8 mouse cellular contexts compared by ENCODE assay signal in genomic region chr11:21239763-21240509, GRCm38 (mm10). TPM values are rescaled to one million over a fixed set of nuclear protein-coding genes. Genes with fewer than 3 reads are reported as not detected.
A peak's percentile ranks its signal among the peaks of the same experiment; 100 is the strongest.
DNase-seq lines count a peak whose midpoint lies in the region; ATAC-seq and TF ChIP-seq lines count a peak whose summit lies in the region.

No protein-coding gene starts in this region.

- no peak for ATAC-seq in kidney, embryonic 16.5 days (ENCODE audit: low FRiP score, low TSS enrichment)
- ATAC-seq in hindbrain, embryonic 15.5 days (ENCODE audit: low FRiP score, low read depth), result no peak
- ATAC-seq in midbrain, postnatal 0 days (ENCODE audit: low FRiP score), result no peak
- no peak for ATAC-seq in frontal cortex, adult (ENCODE audit: low TSS enrichment)

- H3K4me3 ChIP-seq in kidney, embryonic 16.5 days (ENCODE audit: low read length), result peak overlapping the region; percentile 76
- peak overlapping the region; percentile 97 for H3K4me3 ChIP-seq in hindbrain, embryonic 15.5 days
- H3K4me3 ChIP-seq in midbrain, postnatal 0 days (ENCODE audit: low read depth, low read length), result peak overlapping the region; percentile 92

- TF ChIP-seq CTCF in midbrain, postnatal 0 days (IDR thresholded peaks at IDR 0.05), result no peak

- H3K4me2 ChIP-seq in kidney, embryonic 16.5 days (replicated peaks; ENCODE audit: low read depth, low read length), result peak overlapping the region; percentile 62
- peak overlapping the region; percentile 54 for H3K4me2 ChIP-seq in hindbrain, embryonic 15.5 days
- peak overlapping the region; percentile 70 for H3K4me2 ChIP-seq in midbrain, postnatal 0 days (ENCODE audit: low read depth, low read length, poor library complexity, severe bottlenecking)

- peak overlapping the region; percentile 100 for H3K9ac ChIP-seq in kidney, embryonic 16.5 days (replicated peaks; ENCODE audit: low read length)
- peak overlapping the region; percentile 90 for H3K9ac ChIP-seq in hindbrain, embryonic 15.5 days
- H3K9ac ChIP-seq in midbrain, postnatal 0 days (replicated peaks; ENCODE audit: low read length, poor library complexity, severe bottlenecking), result peak overlapping the region; percentile 99

- DNase-seq in kidney, postnatal 4 days, result no peak
- peak; percentile 40 for DNase-seq in c-Kit-negative CD71-positive TER-119-positive erythroid progenitor cells, embryonic 14.5 days (ENCODE audit: low read depth, low spot score)
- DNase-seq in midbrain, postnatal 0 days (ENCODE audit: low spot score), result no peak
- DNase-seq in left cerebral cortex, postnatal 25 days (ENCODE audit: low spot score in 2 of 2), result no peak
- no peak for DNase-seq in adrenal gland, postnatal 25 days

- intact Hi-C loops in left cerebral cortex, postnatal 25 days (cut with DNase I), result loop anchor here (5.0 kb wide), 1 partner anchor 148 kb away; the partner anchor contains the start of gene Peli1

- no peaks in the 10 kb centered on the region for H3K36me3 ChIP-seq in kidney, embryonic 16.5 days (ENCODE audit: insufficient read depth, low read length)
- no peaks in the 10 kb centered on the region for H3K36me3 ChIP-seq in hindbrain, embryonic 15.5 days
- no peaks in the 10 kb centered on the region for H3K36me3 ChIP-seq in midbrain, postnatal 0 days (ENCODE audit: insufficient read depth, low read length)

- no peaks in the 10 kb centered on the region for H3K9me3 ChIP-seq in kidney, embryonic 16.5 days (ENCODE audit: low read length)
- no peaks in the 10 kb centered on the region for H3K9me3 ChIP-seq in hindbrain, embryonic 15.5 days
- no peaks in the 10 kb centered on the region for H3K9me3 ChIP-seq in midbrain, postnatal 0 days (ENCODE audit: low read length)

- H3K4me1 ChIP-seq in kidney, embryonic 16.5 days (ENCODE audit: insufficient read depth, low read length), result peaks cover 10% of the 10 kb centered on the region
- peaks cover 18% of the 10 kb centered on the region for H3K4me1 ChIP-seq in hindbrain, embryonic 15.5 days (replicated peaks)
- no peaks in the 10 kb centered on the region for H3K4me1 ChIP-seq in midbrain, postnatal 0 days (ENCODE audit: insufficient read depth, low read length)

- H3K27me3 ChIP-seq in kidney, embryonic 16.5 days (ENCODE audit: insufficient read depth, low read length), result no peaks in the 10 kb centered on the region
- H3K27me3 ChIP-seq in hindbrain, embryonic 15.5 days, result no peaks in the 10 kb centered on the region
- H3K27me3 ChIP-seq in midbrain, postnatal 0 days (ENCODE audit: insufficient read depth, low read length), result no peaks in the 10 kb centered on the region

- peak overlapping the region; percentile 96 for H3K27ac ChIP-seq in kidney, embryonic 16.5 days (ENCODE audit: low read length)
- H3K27ac ChIP-seq in hindbrain, embryonic 15.5 days (replicated peaks), result peak overlapping the region; percentile 97
- peak overlapping the region; percentile 98; the same call in 1 of the 2 replicates for H3K27ac ChIP-seq in midbrain, postnatal 0 days (ENCODE audit: low read depth, low read length)

- WGBS in kidney, embryonic 16.5 days, result 22% methylated on average over 7 of the region's 7 CpGs
- 32% methylated on average over 7 of the region's 7 CpGs for WGBS in hindbrain, embryonic 15.5 days
- 24% methylated on average over 7 of the region's 7 CpGs for WGBS in midbrain, postnatal 0 days

RNA-seq across cellular contexts. Expression of gene Vps54, which starts 0.9 kb away (rescaled TPM):
- polyA plus RNA-seq in kidney, embryonic 16.5 days (2015; fragmentation: Nextera tagmentation; extraction: Ambion mirVana), result 11.1 and 14.1 TPM in 2 replicates
- 10.4 and 11.2 TPM in 2 replicates for polyA plus RNA-seq in hindbrain, embryonic 15.5 days (2015; fragmentation: Nextera tagmentation; extraction: Ambion mirVana)
- 30.2 and 39.5 TPM in 2 replicates for total RNA-seq in midbrain, postnatal 0 days (2014; rRNA removed)
- polyA plus RNA-seq in midbrain, postnatal 0 days (2015; fragmentation: Nextera tagmentation; extraction: Ambion mirVana), result 5.6 and 6.4 TPM in 2 replicates
- 10 to 100 TPM; 26.5 to 31.2 TPM for total RNA-seq in left cerebral cortex, postnatal 25 days (2021)
- total RNA-seq in adrenal gland, postnatal 25 days (2021), result 35.4 and 38.1 TPM in 2 replicates
